Mouse (Mus musculus) mesoderm, embryonic 11.5 days (tissue): ENCODE results near the gene Tln1.
A peak's percentile ranks its signal among the peaks of the same experiment; 100 is the strongest.
"Not testable (repeated sequence)": the region's sequence is repeated elsewhere in the genome, so short reads cannot be mapped to it uniquely, and the experiment has no call there.

ENCODE experiments used
- DNase-seq: peaks from one replicate; pipeline ENCODE4 v3.0.0-alpha.2; 2012; ENCODE audit warnings: low read depth, low spot score

The Tln1 gene

DNA sequence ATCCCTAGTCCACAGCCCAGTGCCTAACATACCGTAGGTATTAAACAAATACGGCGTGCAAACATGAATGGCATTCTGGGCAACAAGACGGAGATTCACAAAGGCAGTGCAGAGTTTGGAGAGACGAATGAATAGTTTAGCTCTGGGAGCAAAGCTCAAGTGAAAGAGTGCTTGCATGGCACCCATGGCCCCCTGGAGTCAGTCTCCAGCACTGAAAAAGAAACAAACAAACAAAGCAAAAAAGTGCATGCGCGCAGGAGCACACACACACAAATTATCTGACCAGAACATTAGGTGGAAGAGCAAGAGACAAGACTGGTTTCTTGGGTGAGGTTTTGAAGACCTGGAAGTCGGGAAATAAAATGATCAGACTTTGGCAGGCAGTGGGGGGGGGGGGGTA is 56.4 kb downstream of the Tln1 start:
- DNase-seq, result no peak

DNA sequence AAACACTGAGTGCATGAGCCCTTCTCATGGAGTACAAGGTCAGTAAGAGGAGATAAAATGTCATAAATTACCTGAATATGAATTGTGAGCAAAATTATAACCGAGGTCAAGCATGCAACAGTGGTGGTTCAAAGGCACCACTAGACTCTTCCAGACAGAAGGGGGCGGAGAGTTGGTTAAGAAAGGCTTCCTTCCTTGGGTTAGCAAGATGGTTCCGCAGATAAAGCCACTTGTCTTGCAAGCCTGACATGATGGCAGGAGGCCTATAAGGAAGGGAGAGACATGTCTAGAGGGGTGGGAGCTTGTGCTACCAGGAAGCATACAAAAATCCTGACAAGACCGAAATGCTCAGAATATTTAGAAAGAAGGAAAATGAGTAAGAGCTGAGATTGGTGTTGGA is 58.2 kb downstream of the Tln1 start:
- DNase-seq, result no peak

DNA sequence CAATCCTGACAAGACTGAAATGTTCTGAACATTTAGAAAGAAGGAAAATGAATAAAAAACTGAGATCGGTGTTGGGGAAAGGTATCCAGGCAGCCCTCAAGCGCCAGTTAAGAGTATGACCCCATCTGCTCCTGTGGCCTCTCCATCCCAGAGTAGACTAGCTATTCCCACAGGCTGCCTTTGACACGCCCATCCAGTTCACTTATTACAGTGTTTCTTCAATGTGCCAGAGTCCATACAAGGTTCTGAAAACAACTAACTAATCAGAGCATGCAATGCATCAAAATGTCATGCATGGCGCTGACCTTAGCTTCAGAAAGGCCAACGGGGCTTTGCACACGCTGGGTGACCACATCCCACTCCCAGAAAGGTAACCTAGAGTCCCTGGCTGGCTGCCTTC is 59.0 kb downstream of the Tln1 start:
- DNase-seq, result no peak

DNA sequence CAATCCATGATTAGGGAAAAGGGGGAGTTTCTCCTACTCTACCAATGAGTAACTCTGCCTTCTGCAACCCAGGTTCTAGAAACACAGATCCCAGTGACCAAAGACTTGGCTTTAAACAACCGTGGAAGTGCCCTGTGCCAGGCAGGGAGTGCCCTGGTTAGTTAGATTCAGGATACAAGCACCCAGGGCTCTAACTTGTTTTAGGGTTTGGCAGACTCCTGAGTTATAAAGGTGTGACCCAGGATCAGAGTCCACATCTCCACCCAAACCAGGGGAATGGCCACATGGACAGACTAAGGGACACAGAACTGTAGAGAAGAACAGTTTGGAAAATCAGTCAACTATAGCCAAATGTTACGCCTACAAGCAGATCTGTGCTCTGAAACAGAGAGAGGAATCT is 59.5 kb downstream of the Tln1 start:
- no peak for DNase-seq

DNA sequence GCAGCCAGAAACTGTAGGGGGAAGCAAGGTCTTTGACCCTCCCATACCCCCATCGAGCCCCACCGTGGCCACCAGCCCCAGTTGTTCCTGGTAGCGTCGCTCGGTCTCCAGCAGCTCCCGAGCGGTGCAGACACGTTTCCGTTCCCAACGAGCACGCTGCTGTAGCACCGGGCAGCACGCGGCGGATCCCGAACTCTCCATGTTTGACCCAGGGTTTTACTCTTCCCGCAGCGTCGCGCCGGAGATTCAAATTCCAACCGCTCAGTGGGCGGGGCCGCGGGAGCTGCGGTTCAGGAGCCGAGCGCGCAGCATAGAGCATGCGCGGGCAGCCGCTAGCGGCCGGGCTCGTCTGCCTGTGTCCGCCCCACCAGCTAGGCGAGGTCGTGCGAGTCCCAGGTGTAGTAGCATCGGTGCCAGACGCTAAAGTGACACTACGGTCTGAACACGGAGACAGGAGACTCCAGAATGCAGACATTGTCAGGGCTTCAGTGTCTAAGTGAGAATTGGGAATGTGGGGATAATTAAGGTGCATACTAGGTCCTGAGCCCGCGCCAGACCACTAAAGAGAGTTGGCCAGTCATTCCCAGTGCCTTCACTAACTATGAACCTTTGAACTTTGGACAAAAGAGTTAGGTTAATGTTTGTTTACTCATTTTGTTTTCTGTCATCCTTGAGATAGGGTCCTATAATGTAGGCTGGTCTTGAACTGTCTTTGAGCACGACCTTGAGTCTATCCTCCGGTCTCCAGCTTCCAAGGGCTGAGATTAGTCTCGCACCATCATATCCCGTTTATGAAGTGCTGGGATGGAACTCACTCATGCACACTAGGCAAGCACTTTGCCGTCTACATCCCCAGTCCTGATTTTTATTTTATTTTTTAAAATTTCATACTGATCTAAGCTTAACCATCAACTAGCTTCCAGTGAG is 62.8 kb downstream of the Tln1 start, which contains the start of gene Arhgef39:
Arhgef39 (minus strand) TSS at position 289 of the 927 bp plus-strand sequence.
- DNase-seq, result peak; percentile 90

GRCm38 (mm10) chr4:43498983-43499382 is 63.5 kb downstream of the Tln1 start:
- no peak for DNase-seq

DNA sequence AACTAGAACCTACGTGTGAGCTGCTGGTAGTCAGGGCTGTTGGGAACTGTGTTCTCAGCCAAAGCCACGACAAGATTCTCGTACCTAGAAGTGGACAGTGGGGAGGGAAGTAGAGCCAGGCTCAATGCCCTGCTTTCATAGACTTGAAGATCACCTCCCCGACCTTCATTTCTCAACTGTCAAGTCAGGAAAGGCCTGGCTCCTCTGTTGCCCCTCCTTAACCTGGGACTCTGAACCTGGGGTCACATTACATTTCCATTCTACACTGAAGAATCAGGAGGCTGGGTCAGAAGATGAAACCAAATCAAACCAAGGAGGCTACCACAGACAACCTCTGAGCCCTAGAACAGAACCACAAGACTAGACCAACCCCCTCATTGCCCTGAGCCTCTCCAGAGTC is 64.5 kb downstream of the Tln1 start:
- DNase-seq, result no peak

DNA sequence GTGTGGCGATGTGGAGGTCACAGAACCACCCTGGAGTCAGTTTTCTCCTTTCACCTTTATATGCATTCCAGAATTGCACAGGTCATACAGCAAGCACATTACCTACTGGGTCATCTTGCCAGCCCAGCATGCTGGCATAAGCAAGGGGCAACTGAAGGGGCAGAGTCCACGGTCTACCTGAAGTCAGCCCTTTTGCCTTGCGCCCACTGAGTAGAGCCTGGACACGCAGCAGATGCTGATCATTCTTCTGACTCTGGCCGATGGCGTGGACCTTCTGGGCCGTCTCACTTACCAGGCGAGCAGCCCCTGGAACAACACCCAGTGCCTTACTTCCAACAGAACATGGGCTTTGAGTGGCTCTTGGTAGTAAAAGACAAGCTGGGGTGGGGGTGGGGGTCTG is 65.1 kb downstream of the Tln1 start:
- no peak for DNase-seq

- DNase-seq, result no peak
Observed at GRCm38 (mm10) chr4:43496587-43496986, 65.9 kb downstream of the Tln1 start.

- DNase-seq, result no peak
Observed at GRCm38 (mm10) chr4:43493846-43494240, 68.6 kb downstream of the Tln1 start.

GRCm38 (mm10) chr4:43493186-43493845 is 69.2 kb downstream of the Tln1 start:
- peak; percentile 97 for DNase-seq

- peak; percentile 97 for DNase-seq
Observed at GRCm38 (mm10) chr4:43492821-43493185, 69.7 kb downstream of the Tln1 start, which contains the start of gene Ccdc107. Gene Ccdc107 (plus strand): TSS chr4:43492900.

DNA sequence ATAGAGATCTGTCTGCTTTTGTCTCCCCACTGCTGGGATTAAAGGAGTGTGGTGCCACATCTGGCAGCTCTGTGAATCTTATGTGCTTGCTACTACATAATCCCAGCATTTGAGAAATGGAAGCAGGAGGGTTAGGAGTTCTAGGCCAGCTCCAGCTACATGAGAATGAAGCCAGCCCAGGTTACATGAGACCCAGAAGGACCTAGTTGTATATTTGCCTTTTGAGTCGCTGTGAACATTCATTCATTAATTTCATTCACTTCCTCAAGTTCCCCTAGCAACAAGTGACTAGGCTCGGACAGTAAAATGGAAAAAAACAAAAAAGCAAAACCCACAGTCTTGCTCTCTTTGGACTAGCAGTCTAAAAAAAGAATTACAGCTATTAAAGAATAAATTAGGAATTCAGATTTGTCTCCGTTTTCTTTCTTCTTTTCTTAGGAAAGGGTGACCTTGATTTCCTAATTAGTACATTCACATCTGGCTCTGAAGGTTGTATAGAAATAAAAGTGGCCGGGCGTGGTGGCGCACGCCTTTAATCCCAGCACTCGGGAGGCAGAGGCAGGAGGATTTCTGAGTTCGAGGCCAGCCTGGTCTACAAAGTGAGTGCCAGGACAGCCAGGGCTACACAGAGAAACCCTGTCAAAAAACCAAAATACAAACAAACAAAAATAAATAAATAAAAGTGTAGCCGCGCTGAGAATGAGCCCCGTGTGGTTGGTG is 70.2 kb downstream of the Tln1 start:
- DNase-seq, result no peak

DNA sequence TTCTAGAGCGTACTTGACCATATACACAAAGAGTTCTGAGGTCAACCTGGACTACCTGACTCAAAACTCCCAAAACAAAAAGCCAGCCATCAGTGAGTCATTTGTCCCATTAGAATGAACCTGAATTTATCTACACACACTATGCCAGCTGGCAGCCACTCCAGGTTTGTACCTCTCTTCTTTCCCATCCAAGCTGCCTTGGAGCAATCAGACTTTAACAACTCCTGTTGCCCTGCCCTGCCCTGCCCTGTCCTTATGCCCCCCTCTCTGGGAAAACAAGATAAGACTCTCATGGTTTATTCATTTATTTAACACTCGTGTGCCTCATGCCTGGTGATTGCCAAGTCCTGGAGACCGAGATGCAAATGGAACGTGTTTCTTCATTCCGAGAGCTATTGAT is 71.7 kb downstream of the Tln1 start:
- no peak for DNase-seq

- DNase-seq, result no peak
Observed at GRCm38 (mm10) chr4:43489611-43490010, 72.9 kb downstream of the Tln1 start.

- not testable (repeated sequence) for DNase-seq
Observed at GRCm38 (mm10) chr4:43485666-43486065, 76.8 kb downstream of the Tln1 start.

- no peak for DNase-seq
Observed at GRCm38 (mm10) chr4:43483535-43484091, 78.9 kb downstream of the Tln1 start, which contains the start of gene Sit1. Gene Sit1 (minus strand): TSS chr4:43483734.

GRCm38 (mm10) chr4:43482591-43482990 is 79.9 kb downstream of the Tln1 start:
- no peak for DNase-seq

- DNase-seq, result no peak
Observed at GRCm38 (mm10) chr4:43481894-43482456, 80.5 kb downstream of the Tln1 start.
